ENCODE assay signal across 19 mouse cellular contexts in the genomic region with DNA sequence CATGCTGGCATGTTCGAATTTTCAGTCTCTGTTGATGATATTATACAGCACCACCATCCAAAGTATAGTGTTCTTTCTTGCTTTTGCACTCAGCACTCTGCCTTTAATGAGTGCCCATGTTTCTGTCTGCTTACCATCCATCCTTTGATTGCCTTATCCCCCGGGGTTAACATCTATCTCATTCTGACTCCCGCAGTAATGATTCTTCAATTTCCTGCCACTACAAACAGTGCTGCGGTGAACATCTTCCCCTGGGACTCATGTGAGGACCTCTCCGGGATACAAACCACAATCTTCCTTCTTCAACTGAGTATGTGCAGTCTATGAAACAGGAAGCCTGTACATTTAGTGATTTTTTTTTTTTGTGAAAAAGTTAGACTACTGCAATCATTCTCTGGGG.
"Had no signal": no experiment of that assay in that cellular context is flagged by ENCODE, and none has a peak within 500 bp of the region (broad histone marks: within the 10 kb centered on the region; RNA-seq: fewer than 3 reads in every experiment).

No protein-coding gene starts in this region.

- H3K27me3 ChIP-seq: heart, embryonic 12.5 days; hindbrain, embryonic 13.5 days; hindbrain, embryonic 15.5 days; intestine, embryonic 15.5 days; limb, embryonic 13.5 days; limb, embryonic 15.5 days; liver, embryonic 12.5 days had no signal

- H3K4me2 ChIP-seq: heart, embryonic 12.5 days; hindbrain, embryonic 13.5 days; hindbrain, embryonic 15.5 days; intestine, embryonic 15.5 days; limb, embryonic 13.5 days; limb, embryonic 15.5 days; liver, embryonic 12.5 days had no signal

- H3K9ac ChIP-seq: heart, embryonic 12.5 days; hindbrain, embryonic 13.5 days; hindbrain, embryonic 15.5 days; intestine, embryonic 15.5 days; limb, embryonic 13.5 days; limb, embryonic 15.5 days; liver, embryonic 12.5 days; liver, embryonic 14.5 days had no signal

- H3K4me1 ChIP-seq: heart, embryonic 10.5 days; heart, embryonic 12.5 days; hindbrain, embryonic 15.5 days; intestine, embryonic 15.5 days; limb, embryonic 13.5 days; limb, embryonic 15.5 days; liver, embryonic 12.5 days had no signal

- H3K9me3 ChIP-seq: heart, embryonic 10.5 days; heart, embryonic 12.5 days; hindbrain, embryonic 10.5 days; hindbrain, embryonic 13.5 days; hindbrain, embryonic 15.5 days; intestine, embryonic 15.5 days; limb, embryonic 13.5 days; limb, embryonic 15.5 days; liver, embryonic 12.5 days had no signal

- H3K36me3 ChIP-seq: heart, embryonic 10.5 days; heart, embryonic 12.5 days; hindbrain, embryonic 10.5 days; hindbrain, embryonic 13.5 days; hindbrain, embryonic 15.5 days; intestine, embryonic 15.5 days; limb, embryonic 13.5 days; limb, embryonic 15.5 days; liver, embryonic 12.5 days had no signal

- DNase-seq: gastrocnemius, postnatal 10 days; gastrocnemius, postnatal 25 days; heart, postnatal 4 days; kidney, postnatal 4 days; layer of hippocampus, postnatal 36 days; left cerebral cortex, postnatal 4 days had no signal

- H3K27ac ChIP-seq: heart, embryonic 10.5 days; hindbrain, embryonic 10.5 days; hindbrain, embryonic 13.5 days; hindbrain, embryonic 15.5 days; intestine, embryonic 15.5 days; layer of hippocampus, adult 2 months; limb, embryonic 13.5 days; limb, embryonic 15.5 days; liver, embryonic 12.5 days; liver, embryonic 14.5 days had no signal

- ATAC-seq: inflammation-experienced regulatory T-cells, adult 6 months; intestine, embryonic 15.5 days; intestine, postnatal 0 days; liver, embryonic 12.5 days had no signal

- H3K4me3 ChIP-seq: heart, embryonic 10.5 days; heart, embryonic 12.5 days; hindbrain, embryonic 10.5 days; hindbrain, embryonic 13.5 days; hindbrain, embryonic 15.5 days; intestine, embryonic 15.5 days; layer of hippocampus, adult 2 months; limb, embryonic 13.5 days; limb, embryonic 15.5 days; liver, embryonic 12.5 days had no signal
